ENCODE assay signal across 9 mouse cellular contexts in the genomic region with DNA sequence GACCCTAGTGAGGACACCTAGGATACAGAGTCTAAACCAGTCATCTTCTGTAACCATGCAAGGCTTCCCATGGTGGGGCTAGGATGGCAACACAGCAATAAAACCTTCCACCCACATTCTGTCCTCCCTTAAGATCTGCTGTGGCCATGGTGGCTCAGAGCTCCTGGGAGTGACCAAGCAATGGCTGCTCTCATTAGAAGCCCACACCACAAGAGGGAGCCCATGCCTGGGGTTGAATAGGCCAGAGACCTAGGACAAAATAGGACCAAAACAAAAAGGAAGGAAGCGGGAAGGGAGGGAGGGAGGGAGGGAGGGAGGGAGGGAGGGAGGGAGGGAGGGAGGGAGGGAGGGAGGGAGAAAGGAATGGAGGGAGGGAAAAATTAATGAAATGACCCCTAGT. TPM values are rescaled to one million over a fixed set of nuclear protein-coding genes. Genes with fewer than 3 reads are reported as not detected.
DNase-seq lines count a peak whose midpoint lies in the region; ATAC-seq lines count a peak whose summit lies in the region.
"Had no signal": no experiment of that assay in that cellular context is flagged by ENCODE, and none has a peak within 500 bp of the region (broad histone marks: within the 10 kb centered on the region; RNA-seq: fewer than 3 reads in every experiment).

No protein-coding gene starts in this region.

- no peak overlapping the region for H3K4me2 ChIP-seq in midbrain, embryonic 16.5 days (ENCODE audit: low read length)
- H3K4me2 ChIP-seq: lung, embryonic 15.5 days had no signal

- H3K27me3 ChIP-seq in heart, embryonic 10.5 days (ENCODE audit: insufficient read depth, poor library complexity, severe bottlenecking), result no peaks in the 10 kb centered on the region
- no peaks in the 10 kb centered on the region for H3K27me3 ChIP-seq in midbrain, embryonic 16.5 days (ENCODE audit: control insufficient read depth, insufficient read depth, low read depth, low read length)
- H3K27me3 ChIP-seq: lung, embryonic 15.5 days had no signal

- no peak overlapping the region for H3K9ac ChIP-seq in midbrain, embryonic 16.5 days (ENCODE audit: low read depth, low read length)
- H3K9ac ChIP-seq: lung, embryonic 15.5 days had no signal

- no peak for ATAC-seq in midbrain, embryonic 16.5 days

- peaks cover 9% of the 10 kb centered on the region; the same call in 1 of the 2 replicates for H3K36me3 ChIP-seq in heart, embryonic 10.5 days
- H3K36me3 ChIP-seq in midbrain, embryonic 16.5 days (ENCODE audit: control insufficient read depth, insufficient read depth, low read length), result 0 out of 2 replicates have a peak, but pooled peaks cover 4% of the 10 kb centered on the region

- no peak overlapping the region for H3K27ac ChIP-seq in heart, embryonic 10.5 days
- H3K27ac ChIP-seq in midbrain, embryonic 16.5 days (ENCODE audit: low read length), result no peak overlapping the region
- H3K27ac ChIP-seq: lung, embryonic 15.5 days had no signal

- peaks cover 36% of the 10 kb centered on the region for H3K4me1 ChIP-seq in heart, embryonic 10.5 days
- H3K4me1 ChIP-seq in midbrain, embryonic 16.5 days (ENCODE audit: control insufficient read depth, insufficient read depth, low read length), result peaks cover 4% of the 10 kb centered on the region; the same call in 1 of the 2 replicates
- H3K4me1 ChIP-seq: lung, embryonic 15.5 days had no signal

- no peaks in the 10 kb centered on the region for H3K9me3 ChIP-seq in heart, embryonic 10.5 days
- H3K9me3 ChIP-seq in midbrain, embryonic 16.5 days (replicated peaks; ENCODE audit: control insufficient read depth, low read length, poor library complexity, severe bottlenecking), result no peaks in the 10 kb centered on the region
- H3K9me3 ChIP-seq: lung, embryonic 15.5 days had no signal

- H3K4me3 ChIP-seq in heart, embryonic 10.5 days, result no peak overlapping the region
- no peak overlapping the region for H3K4me3 ChIP-seq in midbrain, embryonic 16.5 days (ENCODE audit: low read depth, low read length)
- H3K4me3 ChIP-seq: lung, embryonic 15.5 days had no signal

- WGBS in heart, embryonic 10.5 days, result no CpG with 5 or more reads among the region's 1 CpGs
- WGBS in midbrain, embryonic 16.5 days, result no CpG with 5 or more reads among the region's 1 CpGs

- DNase-seq in heart, adult 18-20 months, result peak; percentile 62 to 77
- no peak for DNase-seq in heart, embryonic 10.5 days (ENCODE audit: low spot score)
- peak; percentile 31 to 35 for DNase-seq in B cell, adult 2 months
- peak; percentile 30 for DNase-seq in R1 (ENCODE audit: low read depth, low spot score)
- peak; percentile 73 for DNase-seq in kidney, postnatal 10 days
- no peak for DNase-seq in frontal cortex, postnatal 14 days (ENCODE audit: low spot score in 2 of 2)
- DNase-seq in right cerebral cortex, postnatal 25 days, result no peak

RNA-seq across cellular contexts. Expression of a gene that starts 29.5 kb away (rescaled TPM):
- total RNA-seq in heart, adult 18-20 months (2021), result 100 to 1,000 TPM; 214 to 237 TPM
- 43.7 and 44.2 TPM in 2 replicates for polyA plus RNA-seq in heart, embryonic 10.5 days (2016; fragmentation: Nextera tagmentation; extraction: Ambion mirVana)
- polyA plus RNA-seq in midbrain, embryonic 16.5 days (2015; fragmentation: Nextera tagmentation; extraction: Ambion mirVana), result 61.4 and 66.3 TPM in 2 replicates

Comparison
In these comparisons a context has a peak if more than half of its experiments do, and no peak if none do; other contexts are left out.
1. DNase-seq: peak in heart, adult 18-20 months (2 of 2), B cell, adult 2 months (2 of 2), R1 (single experiment) and kidney, postnatal 10 days (single experiment); none in heart, embryonic 10.5 days (single experiment), frontal cortex, postnatal 14 days (0 of 2) and right cerebral cortex, postnatal 25 days (single experiment).